Mouse (Mus musculus) kidney, postnatal 36 days (tissue): ENCODE measurements around the gene Cdc14b.
A peak's percentile ranks its signal among the peaks of the same experiment; 100 is the strongest.

Source experiments
- DNase-seq, 2 experiments: peaks; one replicate each; pipeline ENCODE4 v3.0.0; 2021 to 2022; ENCODE audit warnings: mixed read lengths in 2 of 2

Cdc14b gene

GRCm38 (mm10) chr13:64163147-64163715 lies 111.9 kb downstream of the Cdc14b start:
- DNase-seq = peak; percentile 24 to 27

- peak in 1 of 2 experiments; percentile 25 for DNase-seq
Observed at GRCm38 (mm10) chr13:64162626-64163025, 112.5 kb downstream of the Cdc14b start.

GRCm38 (mm10) chr13:64161916-64162611 lies 113.0 kb downstream of the Cdc14b start:
- no peak for DNase-seq

GRCm38 (mm10) chr13:64161548-64161915 lies 113.6 kb downstream of the Cdc14b start, which contains the start of gene Habp4:
Gene Habp4 (plus strand): TSS chr13:64161824.
- DNase-seq = peak; percentile 99

- DNase-seq = no peak
Observed at GRCm38 (mm10) chr13:64156966-64157365, 118.1 kb downstream of the Cdc14b start.

- peak; percentile 56 to 74 for DNase-seq
Observed at GRCm38 (mm10) chr13:64155171-64155571, 119.9 kb downstream of the Cdc14b start.

GRCm38 (mm10) chr13:64154651-64155050 lies 120.4 kb downstream of the Cdc14b start:
- DNase-seq = no peak

- peak; percentile 89 for DNase-seq
Observed at GRCm38 (mm10) chr13:64153751-64154267, 121.3 kb downstream of the Cdc14b start.

- peak; percentile 98 to 99 for DNase-seq
Observed at GRCm38 (mm10) chr13:64153083-64153682, 121.9 kb downstream of the Cdc14b start, which contains the start of gene Zfp367. Gene Zfp367 (minus strand): TSS chr13:64153202.

- no peak for DNase-seq
Observed at GRCm38 (mm10) chr13:64152671-64153082, 122.4 kb downstream of the Cdc14b start.

- DNase-seq = peak; percentile 90 to 96
Observed at GRCm38 (mm10) chr13:64152241-64152669, 122.8 kb downstream of the Cdc14b start.

GRCm38 (mm10) chr13:64150121-64150520 lies 125.0 kb downstream of the Cdc14b start:
- DNase-seq = no peak
